Mouse (Mus musculus) liver, embryonic 14.5 days (tissue): ENCODE data around the gene 4930558K02Rik. TPM values are rescaled to one million over a fixed set of nuclear protein-coding genes. Genes with fewer than 3 reads are reported as not detected.

Experiments used
- ATAC-seq: fragments of 200-750 bp; cut with Nextera tagmentation; 2 replicates; pipeline ENCODE4 v1.8.0; 2017; ENCODE audit warnings: moderate number of reproducible peaks, mild to moderate bottlenecking, moderate library complexity; ENCODE audit not compliant: insufficient read depth
- DNase-seq, 3 experiments: peaks; one replicate each; pipeline ENCODE4 v3.0.0-alpha.2; 2012 to 2013; ENCODE audit warnings: low read depth in 3 of 3, low spot score in 3 of 3
- H3K27ac ChIP-seq: fragments of 300-500 bp; sonication (generic); 2 replicates; pipeline ENCODE4 v1.5.1; 2014; ENCODE audit warnings: moderate library complexity, mild to moderate bottlenecking, control low read depth, inconsistent platforms
- H3K27me3 ChIP-seq: fragments of 300-500 bp; sonication (generic); 2 replicates; pipeline ENCODE4 v1.6.1; 2014; ENCODE audit warnings: mild to moderate bottlenecking, low read length, moderate library complexity; ENCODE audit not compliant: control insufficient read depth, insufficient read depth
- H3K36me3 ChIP-seq: fragments of 300-500 bp; sonication (generic); replicated peaks from 2 replicates; pipeline ENCODE4 v1.6.1; 2014; ENCODE audit warnings: low read depth; ENCODE audit not compliant: control insufficient read depth, insufficient read depth
- H3K4me1 ChIP-seq, 2 experiments: fragments of 200-500 bp in 1 of 2; fragments of 300-500 bp in 1 of 2; sonication (generic) in 1 of 2; replicated peaks; 2 replicates each; pipeline ENCODE4 v1.6.1; 2012 to 2014; ENCODE audit warnings: antibody characterized with exemption in 1 of 2, inconsistent platforms in 1 of 2, low read length in 1 of 2; ENCODE audit not compliant: control insufficient read depth in 2 of 2, insufficient read depth in 2 of 2
- H3K4me2 ChIP-seq: fragments of 300-500 bp; sonication (generic); 2 replicates; pipeline ENCODE4 v1.6.1; 2014; ENCODE audit warnings: low read depth, mild to moderate bottlenecking, control low read depth, moderate library complexity
- H3K4me3 ChIP-seq, 2 experiments: fragments of 200-500 bp in 1 of 2; fragments of 300-500 bp in 1 of 2; sonication (generic) in 1 of 2; 2 replicates each; pipeline ENCODE4 v1.5.1; 2012 to 2014; ENCODE audit warnings: low read depth in 2 of 2, low read length in 2 of 2, mild to moderate bottlenecking in 2 of 2, control low read depth in 1 of 2, inconsistent platforms in 1 of 2, moderate library complexity in 1 of 2; ENCODE audit not compliant: insufficient read depth in 1 of 2
- H3K9ac ChIP-seq: fragments of 300-500 bp; sonication (generic); replicated peaks from 2 replicates; pipeline ENCODE4 v1.6.1; 2014; ENCODE audit warnings: mild to moderate bottlenecking, control low read depth, moderate library complexity
- H3K9me3 ChIP-seq: fragments of 300-500 bp; sonication (generic); 2 replicates; pipeline ENCODE4 v1.6.1; 2016; ENCODE audit warnings: low read length, mixed read lengths; ENCODE audit not compliant: control insufficient read depth
- CTCF ChIP-seq: IDR thresholded peaks from 2 replicates; pipeline ENCODE4 v1.5.1; 2016; ENCODE audit warnings: antibody characterized with exemption, low read depth, control low read depth
- EP300 ChIP-seq: IDR thresholded peaks from 2 replicates; pipeline ENCODE4 v1.6.1; 2016; ENCODE audit warnings: antibody characterized with exemption, low read depth
- WGBS: fragments of 180-500 bp; shearing (Covaris S2); extraction: QIAGEN DNeasy Blood & Tissue Kit; methylation state at CpG from one replicate; pipeline ENCODE4 v1.1.7; 2014; ENCODE audit not compliant: insufficient replicate concordance; 5-methylcytosine and 5-hydroxymethylcytosine counted together
- polyA plus RNA-seq, 2 experiments: library from polyadenylated mRNA; depleted of rRNA in 1 of 2; stranded (reverse) in 1 of 2; unstranded in 1 of 2; fragments of >200 nt; fragmentation: Nextera tagmentation in 1 of 2; extraction: Ambion mirVana in 1 of 2; gene quantifications; 2 replicates each; pipeline versions ENCODE4 v1.2.1 to v1.2.3; 2012 to 2014

The 4930558K02Rik gene
- polyA plus RNA-seq, 2 experiments: not detected

DNA sequence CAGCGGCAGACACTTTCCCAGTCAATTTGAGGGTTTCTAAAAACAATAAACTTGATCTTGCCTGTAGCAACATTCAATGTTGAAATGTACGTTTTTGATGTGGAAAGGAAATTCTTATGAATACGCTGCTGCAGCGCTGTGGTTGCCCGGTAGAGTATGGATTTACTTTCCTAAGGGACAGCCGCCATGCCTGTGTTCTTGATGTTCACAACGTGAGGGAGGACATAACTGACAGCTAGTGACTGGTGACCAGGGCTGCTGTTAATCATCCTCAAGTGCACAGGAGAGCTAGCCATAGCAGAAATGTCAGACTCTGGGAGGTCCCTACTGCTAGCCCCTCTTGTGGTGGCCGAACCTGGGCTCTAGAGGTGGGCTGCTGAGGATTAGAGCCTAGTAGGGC is 29.6 kb upstream of the 4930558K02Rik start:
- H3K9me3 ChIP-seq: no peaks in the 10 kb centered on the region
- H3K4me2 ChIP-seq: no peak overlapping the region
- H3K9ac ChIP-seq: no peak overlapping the region
- no peaks in the 10 kb centered on the region for H3K27me3 ChIP-seq
- ATAC-seq: no peak
- no peaks in the 10 kb centered on the region for H3K36me3 ChIP-seq
- peaks cover 0 to 6% of the 10 kb centered on the region in 2 experiments; a peak in 3 of 4 replicates for H3K4me1 ChIP-seq
- H3K27ac ChIP-seq: no peak overlapping the region
- WGBS: 75% methylated on average over 8 of the region's 8 CpGs
- TF ChIP-seq EP300 (no peak), CTCF (no peak)
- no peak for DNase-seq
- H3K4me3 ChIP-seq: no peak overlapping the region

DNA sequence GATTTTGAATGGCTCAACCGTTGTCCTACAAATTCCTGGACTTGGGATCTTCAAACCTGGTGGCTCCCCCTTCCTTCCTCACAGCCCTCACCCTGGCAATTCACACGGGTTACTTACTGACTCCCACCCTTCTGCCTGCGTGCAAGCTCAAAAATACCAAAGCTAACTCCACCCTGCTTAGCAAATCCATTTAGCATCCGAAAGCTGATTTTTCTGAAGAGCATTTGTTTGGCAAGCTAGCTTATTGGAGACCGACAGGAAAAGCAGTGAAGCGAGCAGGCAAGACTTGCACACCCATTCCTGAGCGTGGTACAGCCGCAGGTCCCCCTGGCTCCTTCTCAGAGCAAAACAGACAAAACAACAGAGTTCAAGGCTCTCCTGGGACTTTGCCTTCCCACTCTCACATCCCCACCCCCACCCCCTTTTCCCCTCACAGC is 29.2 kb upstream of the 4930558K02Rik start:
- Histone ChIP-seq H3K4me2 (no peak overlapping the region), H3K4me3 (no peak overlapping the region), H3K36me3 (no peaks in the 10 kb centered on the region), H3K4me1 (peaks cover 0 to 9% of the 10 kb centered on the region in 2 experiments; a peak in 3 of 4 replicates), H3K9ac (no peak overlapping the region), H3K9me3 (no peaks in the 10 kb centered on the region), H3K27me3 (no peaks in the 10 kb centered on the region), H3K27ac (no peak overlapping the region)
- ATAC-seq (no peak), DNase-seq (no peak)
- WGBS: 48% methylated on average over 8 of the region's 8 CpGs
- no peak for TF ChIP-seq CTCF
- no peak for TF ChIP-seq EP300

DNA sequence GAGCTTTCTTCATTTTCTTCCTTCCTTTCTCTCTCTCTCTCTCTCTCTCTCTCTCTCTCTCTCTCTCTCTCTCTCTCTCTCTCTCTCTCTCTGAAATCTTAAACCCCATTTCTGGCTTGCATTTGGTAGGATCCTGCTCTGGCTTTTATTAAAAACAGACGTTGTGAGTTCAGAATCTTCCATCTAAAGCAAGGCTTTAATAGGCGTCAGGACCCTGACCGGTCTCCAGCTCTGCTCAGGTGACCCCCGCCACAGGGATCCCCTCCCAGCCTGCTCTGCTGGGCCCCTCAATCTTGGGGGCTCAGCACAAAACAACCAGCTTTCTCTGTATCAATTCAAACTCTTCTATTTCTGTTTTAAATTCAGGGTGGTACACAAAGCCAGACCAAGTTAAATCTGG is 28.8 kb upstream of the 4930558K02Rik start:
- 59% methylated on average over 4 of the region's 4 CpGs for WGBS
- Histone ChIP-seq H3K4me1 (peaks cover 0 to 9% of the 10 kb centered on the region in 2 experiments; a peak in 3 of 4 replicates), H3K4me2 (no peak overlapping the region), H3K9me3 (no peaks in the 10 kb centered on the region), H3K9ac (no peak overlapping the region), H3K27ac (no peak overlapping the region), H3K4me3 (no peak overlapping the region), H3K27me3 (no peaks in the 10 kb centered on the region), H3K36me3 (no peaks in the 10 kb centered on the region)
- ATAC-seq: no peak
- DNase-seq: no peak
- TF ChIP-seq CTCF (no peak), EP300 (no peak)

DNA sequence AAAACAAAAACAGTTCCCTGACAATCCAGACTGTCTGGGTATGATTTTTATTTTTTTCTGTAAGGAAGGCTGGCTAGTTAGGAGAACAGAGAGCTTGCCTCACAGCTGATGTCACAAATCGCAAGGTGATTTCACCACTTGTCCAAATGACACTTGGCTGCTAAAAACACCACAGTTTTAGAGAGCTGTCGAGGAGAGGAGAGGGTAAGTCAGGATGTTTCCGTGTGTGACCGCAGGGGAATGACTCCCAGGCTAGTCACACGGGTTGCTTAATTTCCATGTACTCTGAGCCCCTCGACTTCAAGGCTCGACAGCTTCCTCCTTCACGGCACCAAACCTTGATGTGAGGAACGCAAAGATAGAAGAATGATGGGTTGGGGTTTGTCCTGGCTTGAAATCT is 26.7 kb upstream of the 4930558K02Rik start:
- no peaks in the 10 kb centered on the region for H3K36me3 ChIP-seq
- H3K4me3 ChIP-seq: no peak overlapping the region
- ATAC-seq (no peak), DNase-seq (peak in 1 of 3 experiments; percentile 31)
- H3K9me3 ChIP-seq: no peaks in the 10 kb centered on the region
- no peaks in the 10 kb centered on the region for H3K27me3 ChIP-seq
- no peak overlapping the region for H3K9ac ChIP-seq
- TF ChIP-seq CTCF (no peak), EP300 (no peak)
- no peak overlapping the region for H3K4me2 ChIP-seq
- 46% methylated on average over 9 of the region's 9 CpGs for WGBS
- H3K27ac ChIP-seq: no peak overlapping the region
- peaks cover 0 to 9% of the 10 kb centered on the region in 2 experiments; a peak in 3 of 4 replicates for H3K4me1 ChIP-seq

DNA sequence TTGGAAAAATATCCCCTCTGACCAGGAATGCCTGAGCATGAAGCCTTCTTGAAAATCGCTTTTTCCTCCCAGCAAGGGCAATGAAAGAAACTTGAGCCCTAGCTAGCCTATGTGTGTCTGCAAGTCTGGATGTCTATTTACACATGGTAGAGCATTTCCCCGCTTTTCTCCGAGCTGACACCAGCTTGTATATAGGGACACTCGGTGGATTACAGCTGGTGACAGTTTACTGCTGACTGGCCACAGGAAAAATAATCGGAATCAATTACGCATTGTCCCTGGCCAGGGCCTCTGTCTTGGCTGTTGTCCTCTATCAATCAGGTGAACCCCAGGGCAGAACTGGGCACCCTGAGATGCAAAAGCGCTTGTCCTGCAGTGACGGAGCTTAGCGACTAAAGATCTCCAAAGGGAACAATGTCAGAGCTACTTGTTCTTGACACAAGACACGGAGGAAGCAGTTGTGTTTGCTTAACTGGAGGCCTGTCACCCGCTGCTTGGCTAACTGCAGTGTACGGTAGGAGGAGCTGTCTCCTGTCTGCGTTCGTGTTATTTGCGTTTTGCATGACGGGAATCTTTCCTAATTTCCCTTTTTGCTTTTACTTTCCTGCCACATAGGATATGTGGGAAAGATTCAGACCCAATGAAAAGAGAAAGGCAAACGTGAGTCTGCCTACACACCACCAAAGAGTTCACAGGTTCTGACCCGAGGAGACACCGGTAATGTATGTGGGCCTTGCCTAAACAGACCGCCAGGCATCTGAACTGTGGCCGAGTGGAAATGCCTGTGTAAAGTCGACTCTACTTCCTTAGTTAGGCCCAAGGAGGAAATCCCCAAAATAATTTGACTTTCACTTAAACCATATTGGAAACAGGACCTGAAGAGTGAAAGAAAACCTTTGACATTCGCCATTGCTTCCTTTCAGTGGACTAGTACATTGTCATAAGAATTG is 25.7 kb upstream of the 4930558K02Rik start:
- Histone ChIP-seq H3K27ac (no peak overlapping the region), H3K9me3 (no peaks in the 10 kb centered on the region), H3K27me3 (no peaks in the 10 kb centered on the region), H3K4me3 (peak overlapping the region in 1 of 2 experiments; percentile 7; a peak in 1 of 4 replicates), H3K9ac (no peak overlapping the region), H3K4me1 (peaks cover 0 to 9% of the 10 kb centered on the region in 2 experiments; a peak in 3 of 4 replicates), H3K36me3 (no peaks in the 10 kb centered on the region), H3K4me2 (peak overlapping the region; percentile 11)
- DNase-seq: peak in 2 of 3 experiments; percentile 17 to 24
- 0 out of 2 replicates have a peak, but pooled peaks have one; percentile 31 for ATAC-seq
- TF ChIP-seq CTCF (peak; percentile 63), EP300 (no peak)
- 41% methylated on average over 23 of the region's 23 CpGs for WGBS
